Mouse (Mus musculus): ENCODE results near the gene Rubcnl.

The Rubcnl gene

GRCm38 (mm10) chr14:75069356-75069979, 53.6 kb downstream of the Rubcnl start:
- DNase-seq (ENCODE audit: low read depth, low spot score): no peak

GRCm38 (mm10) chr14:75071091-75071490, 55.3 kb downstream of the Rubcnl start:
- no peak for DNase-seq (ENCODE audit: low read depth, low spot score)

- DNase-seq (ENCODE audit: low read depth, low spot score): no peak
These were observed 59.7 kb downstream of the Rubcnl start for GRCm38 (mm10) chr14:75075299-75076180.

- no peak for DNase-seq (ENCODE audit: low read depth, low spot score)
These were observed 62.1 kb downstream of the Rubcnl start for GRCm38 (mm10) chr14:75077946-75078345.
